Mouse (Mus musculus): ENCODE measurements around the gene Nab2. TPM values are rescaled to one million over a fixed set of nuclear protein-coding genes. Genes with fewer than 3 reads are reported as not detected.
"Not testable (repeated sequence)": the region's sequence is repeated elsewhere in the genome, so short reads cannot be mapped to it uniquely, and the experiment has no call there.

Nab2 gene
- total RNA-seq, 2 experiments from 2014 or later = 32.3 to 36.2 TPM

- DNase-seq (ENCODE audit: low spot score in 2 of 2) = peak; percentile 92
These were observed 6.6 kb upstream of the Nab2 start for GRCm38 (mm10) chr10:127674794-127675522.

GRCm38 (mm10) chr10:127674046-127674655 is 5.8 kb upstream of the Nab2 start:
- DNase-seq (ENCODE audit: low spot score in 2 of 2) = no peak

GRCm38 (mm10) chr10:127671276-127671675 is 2.9 kb upstream of the Nab2 start:
- peak in 1 of 2 experiments; percentile 33 for DNase-seq (ENCODE audit: low spot score in 2 of 2)

GRCm38 (mm10) chr10:127670185-127670584 is 1.8 kb upstream of the Nab2 start:
- no peak for DNase-seq (ENCODE audit: low spot score in 2 of 2)

GRCm38 (mm10) chr10:127669170-127669569 is 802 bp upstream of the Nab2 start:
- peak; percentile 42 to 54 for DNase-seq (ENCODE audit: low spot score in 2 of 2)

GRCm38 (mm10) chr10:127667269-127668092 is 887 bp downstream of the Nab2 start:
- DNase-seq (ENCODE audit: low spot score in 2 of 2) = peak; percentile 65 to 68

GRCm38 (mm10) chr10:127666501-127667268 is 1.7 kb downstream of the Nab2 start, which contains the start of gene Nemp1:
Gene Nemp1, plus strand, starts transcription at chr10:127666901.
- peak; percentile 65 to 74 for DNase-seq (ENCODE audit: low spot score in 2 of 2)

- DNase-seq (ENCODE audit: low spot score in 2 of 2) = peak in 1 of 2 experiments; percentile 16
These were observed 2.8 kb downstream of the Nab2 start for GRCm38 (mm10) chr10:127665366-127666181.

GRCm38 (mm10) chr10:127664891-127665290 is 3.5 kb downstream of the Nab2 start:
- DNase-seq (ENCODE audit: low spot score in 2 of 2) = no peak

GRCm38 (mm10) chr10:127664166-127664565 is 4.2 kb downstream of the Nab2 start:
- DNase-seq (ENCODE audit: low spot score in 2 of 2) = no peak

GRCm38 (mm10) chr10:127663590-127663989 is 4.8 kb downstream of the Nab2 start:
- DNase-seq (ENCODE audit: low spot score in 2 of 2) = no peak

- peak; percentile 37 to 51 for DNase-seq (ENCODE audit: low spot score in 2 of 2)
These were observed 5.6 kb downstream of the Nab2 start for GRCm38 (mm10) chr10:127662666-127663253.

- DNase-seq (ENCODE audit: low spot score in 2 of 2) = peak; percentile 31 to 48
These were observed 6.3 kb downstream of the Nab2 start for GRCm38 (mm10) chr10:127661915-127662663.

- DNase-seq (ENCODE audit: low spot score in 2 of 2) = peak in 1 of 2 experiments; percentile 31
These were observed 7.0 kb downstream of the Nab2 start for GRCm38 (mm10) chr10:127661291-127661914.

- DNase-seq (ENCODE audit: low spot score in 2 of 2) = no peak
These were observed 8.8 kb downstream of the Nab2 start for GRCm38 (mm10) chr10:127659551-127659950.

- no peak for DNase-seq (ENCODE audit: low spot score in 2 of 2)
These were observed 10.3 kb downstream of the Nab2 start for GRCm38 (mm10) chr10:127658076-127658475.

GRCm38 (mm10) chr10:127657617-127658016 is 10.8 kb downstream of the Nab2 start:
- not testable (repeated sequence) for DNase-seq (ENCODE audit: low spot score in 2 of 2)

GRCm38 (mm10) chr10:127654970-127655579 is 13.3 kb downstream of the Nab2 start:
- DNase-seq (ENCODE audit: low spot score in 2 of 2) = no peak

Measured in layer of hippocampus, postnatal 10 days (tissue).